Mouse (Mus musculus) liver, adult 2 months (tissue): ENCODE measurements around the gene Adamts14. TPM values are rescaled to one million over a fixed set of nuclear protein-coding genes. Genes with fewer than 3 reads are reported as not detected.

Experiments
- DNase-seq: peaks from one replicate; pipeline ENCODE4 v3.0.0-alpha.2; 2011; ENCODE audit warnings: low read depth, low spot score; ENCODE audit errors: extremely low read depth
- H3K27ac ChIP-seq: fragments of 200-500 bp; replicated peaks from 2 replicates; pipeline ENCODE4 v1.5.1; 2012; ENCODE audit warnings: low read depth, mild to moderate bottlenecking, control low read depth, inconsistent platforms, low read length; ENCODE audit not compliant: insufficient read depth
- H3K27me3 ChIP-seq: fragments of 200-500 bp; 2 replicates; pipeline ENCODE4 v1.6.1; 2012; ENCODE audit warnings: mild to moderate bottlenecking, moderate library complexity, low read length, inconsistent platforms; ENCODE audit not compliant: control insufficient read depth, insufficient read depth
- H3K36me3 ChIP-seq: fragments of 200-500 bp; 2 replicates; pipeline ENCODE4 v1.6.1; 2012; ENCODE audit warnings: low read length, inconsistent platforms; ENCODE audit not compliant: control insufficient read depth, insufficient read depth
- H3K4me1 ChIP-seq: fragments of 200-500 bp; 2 replicates; pipeline ENCODE4 v1.6.1; 2011; ENCODE audit warnings: low read length; ENCODE audit not compliant: control insufficient read depth, insufficient read depth
- H3K4me3 ChIP-seq: fragments of 200-500 bp; 2 replicates; pipeline ENCODE4 v1.5.1; 2011; ENCODE audit warnings: low read depth, mild to moderate bottlenecking, control low read depth, low read length, moderate library complexity; ENCODE audit not compliant: insufficient read depth
- H3K79me2 ChIP-seq: fragments of 200-500 bp; 2 replicates; pipeline ENCODE4 v1.6.1; 2012; ENCODE audit warnings: inconsistent platforms, mild to moderate bottlenecking, low read length, moderate library complexity; ENCODE audit not compliant: control insufficient read depth, insufficient read depth
- H3K9ac ChIP-seq: fragments of 200-500 bp; 2 replicates; pipeline ENCODE4 v1.6.1; 2012; ENCODE audit warnings: low read depth, mild to moderate bottlenecking, control low read depth, inconsistent platforms, low read length
- CTCF ChIP-seq: fragments of 200-500 bp; IDR thresholded peaks from 2 replicates; pipeline ENCODE4 v1.5.1; 2011; ENCODE audit warnings: low read depth, low read length, control low read depth
- POLR2A ChIP-seq: fragments of 200-500 bp; IDR thresholded peaks from 2 replicates; pipeline ENCODE4 v1.6.1; 2011; ENCODE audit warnings: low read length, control low read depth; ENCODE audit not compliant: insufficient read depth; ENCODE audit errors: extremely low read depth
- WGBS: fragments of 180-500 bp; shearing (Covaris S2); methylation state at CpG from one replicate; pipeline ENCODE4 v1.1.7; 2018; 5-methylcytosine and 5-hydroxymethylcytosine counted together
- polyA plus RNA-seq: library from polyadenylated mRNA; depleted of rRNA; stranded (reverse); fragments of >200 nt; gene quantifications from 2 replicates; pipeline ENCODE4 v1.2.3, GENCODE M21; 2012
- total RNA-seq: library from RNA; depleted of rRNA; stranded (reverse); fragments of >200 nt; gene quantifications from 2 replicates; pipeline ENCODE4 v1.2.3, GENCODE M21; 2014

Gene Adamts14
- total and polyA plus RNA-seq, 2 experiments: 0.55 to 0.61 TPM

DNA sequence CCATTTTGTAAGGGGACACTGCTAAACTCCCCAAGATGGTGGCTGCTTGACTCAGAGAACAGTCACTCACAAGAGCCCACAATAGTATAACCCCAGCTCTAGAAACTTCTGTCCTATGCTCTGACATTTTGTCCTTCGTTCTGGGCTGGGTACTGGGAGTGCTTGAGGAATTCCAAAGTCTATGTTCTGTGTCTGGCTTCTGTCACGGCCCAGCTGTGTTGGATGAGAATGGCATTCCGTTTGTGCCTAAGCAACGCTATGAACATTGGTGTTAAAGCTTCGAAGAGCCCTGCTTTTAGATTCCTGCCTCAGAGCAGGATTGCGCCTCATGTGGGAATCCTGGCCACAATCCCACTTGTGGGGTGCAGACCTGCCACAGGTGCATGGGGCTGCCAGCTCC is 38.9 kb upstream of the Adamts14 start:
- Histone ChIP-seq H3K27ac (peak overlapping the region; percentile 89), H3K4me3 (peak overlapping the region; percentile 21; the same call in 1 of the 2 replicates), H3K9ac (peak overlapping the region; percentile 70), H3K36me3 (no peaks in the 10 kb centered on the region), H3K79me2 (no peaks in the 10 kb centered on the region), H3K27me3 (no peaks in the 10 kb centered on the region), H3K4me1 (peaks cover 23% of the 10 kb centered on the region; the same call in 1 of the 2 replicates)
- no peak for TF ChIP-seq POLR2A
- TF ChIP-seq CTCF: no peak
- WGBS: 20% methylated on average over 6 of the region's 6 CpGs
- DNase-seq: peak; percentile 82

DNA sequence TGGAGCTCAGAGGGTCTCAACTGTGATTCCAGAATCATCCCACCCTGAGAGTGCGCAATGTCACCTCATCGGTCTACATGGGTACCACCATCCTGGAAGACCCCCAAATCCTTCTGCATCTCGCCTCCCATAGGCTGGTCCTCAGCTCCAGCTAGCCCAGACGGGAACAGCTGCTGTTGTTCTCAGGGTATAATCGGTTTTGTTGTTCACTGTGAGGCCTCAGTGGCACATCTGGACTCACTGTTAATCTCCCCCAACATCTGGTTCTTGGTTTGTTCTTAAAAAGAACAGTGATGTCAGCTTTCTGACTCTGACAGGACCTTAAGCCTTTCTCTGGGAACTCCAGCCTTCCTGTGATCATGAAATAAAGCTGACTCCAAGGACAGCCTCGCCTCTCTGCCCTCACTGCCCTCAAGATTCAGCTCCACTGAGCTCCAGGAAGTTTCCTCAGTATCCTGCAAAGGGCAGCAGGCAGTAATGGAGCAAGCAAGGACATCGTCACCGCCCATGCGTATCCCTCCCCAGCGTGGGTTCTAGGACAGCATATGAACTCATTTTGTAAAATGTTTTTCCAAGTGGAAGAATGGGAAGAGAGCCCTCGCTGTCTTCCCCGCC is 35.6 kb upstream of the Adamts14 start:
- Histone ChIP-seq H3K9ac (no peak overlapping the region), H3K27me3 (no peaks in the 10 kb centered on the region), H3K36me3 (no peaks in the 10 kb centered on the region), H3K79me2 (no peaks in the 10 kb centered on the region), H3K4me1 (peaks cover 19% of the 10 kb centered on the region; the same call in 1 of the 2 replicates), H3K4me3 (no peak overlapping the region), H3K27ac (no peak overlapping the region)
- 84% methylated on average over 11 of the region's 12 CpGs for WGBS
- no peak for DNase-seq
- TF ChIP-seq CTCF: no peak
- no peak for TF ChIP-seq POLR2A

DNA sequence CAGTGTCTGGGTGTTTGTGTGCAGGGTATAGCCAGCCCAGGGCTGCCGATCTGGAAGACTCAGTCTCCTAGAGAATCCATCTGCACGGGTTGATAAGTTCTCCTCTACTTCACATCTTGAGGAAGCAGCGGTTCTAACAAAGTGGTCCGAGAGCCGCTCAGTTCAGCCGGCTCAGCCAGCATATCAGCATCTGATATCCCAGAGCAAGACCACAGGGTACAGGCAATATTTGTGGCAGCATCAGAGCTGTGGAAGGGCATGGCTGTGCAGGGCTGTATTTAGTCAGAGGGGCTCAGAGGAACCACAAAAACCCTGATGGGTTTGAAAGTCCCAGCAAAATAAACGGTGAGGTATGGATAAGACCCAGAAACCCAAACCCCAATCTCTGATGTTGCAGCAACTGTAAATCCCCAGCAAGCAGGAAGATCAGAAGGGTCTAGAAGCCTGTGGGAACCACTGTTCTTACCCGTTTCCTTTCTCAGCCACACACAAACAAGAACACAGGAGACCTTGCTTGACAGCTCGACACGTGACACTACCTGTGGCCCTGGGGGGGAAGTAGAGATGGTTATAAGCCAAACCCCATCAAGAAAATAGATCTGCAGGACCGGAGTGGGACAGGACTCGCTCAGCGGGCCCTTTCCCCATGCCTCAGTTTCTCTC is 32.8 kb upstream of the Adamts14 start:
- no peaks in the 10 kb centered on the region for H3K79me2 ChIP-seq
- WGBS: 88% methylated on average over 13 of the region's 13 CpGs
- TF ChIP-seq POLR2A (no peak), CTCF (no peak)
- H3K27ac ChIP-seq: no peak overlapping the region
- H3K4me1 ChIP-seq: peaks cover 6% of the 10 kb centered on the region; the same call in 1 of the 2 replicates
- H3K27me3 ChIP-seq: no peaks in the 10 kb centered on the region
- H3K9ac ChIP-seq: no peak overlapping the region
- no peaks in the 10 kb centered on the region for H3K36me3 ChIP-seq
- no peak for DNase-seq
- H3K4me3 ChIP-seq: no peak overlapping the region

DNA sequence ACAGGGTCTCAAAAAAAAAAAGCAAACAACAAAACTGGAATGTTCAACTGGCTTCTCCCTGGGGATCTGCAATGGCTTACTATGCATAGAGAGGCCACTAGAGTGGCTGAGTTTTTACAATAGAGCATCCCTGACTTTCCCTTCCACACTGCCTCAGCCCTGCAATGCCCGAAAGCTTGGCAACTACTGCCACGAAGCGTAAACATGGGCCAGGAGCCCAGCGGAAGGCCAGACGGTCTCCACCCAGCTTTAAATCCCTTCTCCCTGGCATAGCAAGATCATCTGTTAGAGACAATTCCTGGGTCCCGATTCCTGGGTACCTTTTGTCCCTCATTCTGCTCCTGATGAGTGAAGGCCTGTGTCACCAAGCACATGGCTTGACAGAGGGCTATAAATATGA is 30.8 kb upstream of the Adamts14 start:
- H3K4me1 ChIP-seq: peaks cover 2% of the 10 kb centered on the region; the same call in 1 of the 2 replicates
- WGBS: 52% methylated on average over 6 of the region's 6 CpGs
- no peak overlapping the region for H3K27ac ChIP-seq

DNA sequence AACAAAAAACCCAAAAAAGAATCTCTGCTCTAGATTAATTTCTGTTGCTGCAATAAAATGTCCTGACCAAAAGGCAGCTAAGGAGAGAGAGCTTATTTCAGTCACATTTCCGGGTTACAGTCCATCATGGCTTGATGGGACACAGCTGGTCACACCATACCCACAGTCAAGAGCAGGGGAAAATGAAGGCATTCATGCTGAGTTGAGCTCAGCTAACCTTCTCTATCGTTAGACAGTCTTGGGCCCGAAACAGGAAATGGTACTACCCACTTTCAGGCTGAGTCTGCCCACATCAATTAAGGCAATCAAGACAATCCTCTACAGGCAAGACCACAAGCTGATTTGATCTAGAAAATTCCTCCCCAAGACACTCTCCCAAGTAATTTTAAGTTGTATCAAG is 27.8 kb upstream of the Adamts14 start:
- Histone ChIP-seq H3K27ac (no peak overlapping the region), H3K4me1 (no peaks in the 10 kb centered on the region), H3K27me3 (no peaks in the 10 kb centered on the region), H3K9ac (no peak overlapping the region), H3K4me3 (no peak overlapping the region), H3K36me3 (no peaks in the 10 kb centered on the region), H3K79me2 (no peaks in the 10 kb centered on the region)
- no peak for TF ChIP-seq CTCF
- no peak for TF ChIP-seq POLR2A
- 78% methylated on average over 3 of the region's 3 CpGs for WGBS
- no peak for DNase-seq

More for the DNA sequence above, 30.8 kb upstream of the Adamts14 start:
- Histone ChIP-seq H3K36me3 (no peaks in the 10 kb centered on the region), H3K79me2 (no peaks in the 10 kb centered on the region), H3K4me3 (no peak overlapping the region), H3K27me3 (no peaks in the 10 kb centered on the region), H3K9ac (no peak overlapping the region)
- DNase-seq: no peak
- no peak for TF ChIP-seq CTCF
- no peak for TF ChIP-seq POLR2A

DNA sequence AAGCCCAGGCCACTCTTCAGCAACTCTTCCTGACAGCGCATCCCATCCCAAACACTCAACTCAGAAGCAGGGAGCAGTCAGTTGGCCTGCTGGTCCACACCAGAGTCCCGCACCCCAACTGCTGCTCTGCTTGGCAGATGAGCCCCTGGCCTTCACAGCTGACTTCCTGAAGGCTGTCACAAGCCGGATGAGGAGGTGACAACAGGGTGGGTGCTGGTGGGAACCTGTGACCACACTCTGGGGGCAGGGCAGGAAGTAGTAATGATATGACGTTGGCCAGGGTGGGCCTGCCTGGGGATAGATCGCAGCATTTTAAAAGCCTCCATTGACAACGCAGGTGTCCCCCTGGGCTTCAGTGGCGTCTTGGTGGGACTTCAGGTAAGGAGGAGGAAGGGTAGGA is 24.2 kb upstream of the Adamts14 start, which contains the start of gene Prf1:
Gene Prf1 (plus strand): TSS at position 357 of the 400 bp plus-strand sequence.
- H3K79me2 ChIP-seq: no peaks in the 10 kb centered on the region
- no peak within 1 kb of the TSS for H3K9ac ChIP-seq
- DNase-seq: no peak
- H3K27ac ChIP-seq: no peak within 1 kb of the TSS
- H3K4me3 ChIP-seq: no peak within 1 kb of the TSS
- no peak for TF ChIP-seq CTCF
- no peaks in the 10 kb centered on the region for H3K27me3 ChIP-seq
- no peaks in the 10 kb centered on the region for H3K4me1 ChIP-seq
- H3K36me3 ChIP-seq: no peaks in the 10 kb centered on the region
- WGBS: 84% methylated on average over 7 of the region's 7 CpGs
